Mouse (Mus musculus): ENCODE data around the gene Tmem89. TPM values are rescaled to one million over a fixed set of nuclear protein-coding genes. Genes with fewer than 3 reads are reported as not detected.

Tmem89 gene
- total RNA-seq, 1 experiment from 2014 or later = not detected

Other genes with a start within 250 kb of the Tmem89 start
- gene Prkar2a, start 225.3 kb upstream of the Tmem89 start, total RNA-seq (2017) = 13.1 to 24.5 TPM (median 23.8 TPM) in 3 replicates
- gene Ip6k2, start 130.8 kb upstream of the Tmem89 start, total RNA-seq (2017) = 34.7 to 78.2 TPM (median 74.6 TPM) in 3 replicates
- gene Nckipsd, start 106.3 kb upstream of the Tmem89 start, total RNA-seq (2017) = 1.8 to 7.4 TPM (median 4.9 TPM) in 3 replicates
- gene Celsr3, start 88.3 kb upstream of the Tmem89 start, total RNA-seq (2017) = 0.48 to 2.7 TPM (median 0.68 TPM) in 3 replicates
- 6.2 to 10.0 TPM (median 8.4 TPM) in 3 replicates for gene Slc26a6, start 61.3 kb upstream of the Tmem89 start, total RNA-seq (2017)
- 130 to 173 TPM (median 135 TPM) in 3 replicates for gene Uqcrc1, start 22.0 kb downstream of the Tmem89 start, total RNA-seq (2017)
- 0.19 to 1.2 TPM (median 0.43 TPM) in 3 replicates for gene Col7a1, start 39.0 kb downstream of the Tmem89 start, total RNA-seq (2017)
- gene Ucn2, start 71.4 kb downstream of the Tmem89 start, total RNA-seq (2017) = not detected in 3 replicates
- 48.6 to 70.1 TPM (median 67.8 TPM) in 3 replicates for gene Pfkfb4, start 77.2 kb downstream of the Tmem89 start, total RNA-seq (2017)
- gene Shisa5, start 123.9 kb downstream of the Tmem89 start, total RNA-seq (2017) = 523 to 1,277 TPM (median 526 TPM) in 3 replicates
- 47.4 to 94.7 TPM (median 64.7 TPM) in 3 replicates for gene Trex1, start 145.1 kb downstream of the Tmem89 start, total RNA-seq (2017)
- 11.1 to 17.6 TPM (median 15.7 TPM) in 3 replicates for gene Atrip, start 159.5 kb downstream of the Tmem89 start, total RNA-seq (2017)
- gene Ccdc51, start 167.9 kb downstream of the Tmem89 start, total RNA-seq (2017) = 3.6 to 10.0 TPM (median 9.5 TPM) in 3 replicates
- 155 to 237 TPM (median 205 TPM) in 3 replicates for gene Tma7, start 168.0 kb downstream of the Tmem89 start, total RNA-seq (2017)
- gene Plxnb1, start 180.8 kb downstream of the Tmem89 start, total RNA-seq (2017) = 0.32 to 5.5 TPM (median 0.78 TPM) in 3 replicates
- not detected in 3 replicates for gene Fbxw21, start 247.4 kb downstream of the Tmem89 start, total RNA-seq (2017)